Mouse (Mus musculus) left cerebral cortex, adult 6 months (tissue): Measurements from ENCODE around the gene BC048679. TPM values are rescaled to one million over a fixed set of nuclear protein-coding genes. Genes with fewer than 3 reads are reported as not detected.

Experiments
- long read RNA-seq, 2 experiments: library from polyadenylated mRNA; unstranded; transcript quantifications; one replicate each; pipeline ENCODE4 v2.0.0; 2019 to 2020
- polyA plus RNA-seq: library from polyadenylated mRNA; unstranded; fragments of <200 nt; fragmentation: Nextera tagmentation; gene quantifications from 2 replicates; pipeline ENCODE4 v1.2.3, GENCODE M21; 2021

Gene BC048679
- not detected in 2 replicates for polyA plus RNA-seq
- long read RNA-seq, experiment 1, result 0 reads
- long read RNA-seq, experiment 2, result 0 reads

DNA sequence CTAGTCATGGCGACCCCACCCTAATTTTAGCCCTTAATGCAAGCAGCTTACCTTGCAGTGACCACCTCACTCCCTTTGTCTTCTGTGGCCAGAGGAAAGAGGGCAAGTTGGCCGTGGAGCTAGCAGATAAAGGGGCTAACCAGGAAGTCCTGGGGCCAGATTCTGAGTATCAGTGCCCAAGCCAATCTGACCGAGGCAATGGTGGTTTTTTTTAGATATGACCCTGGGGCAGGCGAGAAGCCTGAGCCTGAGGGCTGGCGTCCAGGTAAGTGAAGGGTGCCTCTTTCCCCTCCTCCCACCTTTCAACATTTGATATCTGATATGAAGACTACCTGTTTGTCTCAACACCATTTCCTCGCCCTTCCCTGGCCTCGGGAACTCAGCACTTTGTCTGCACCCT is at the start of gene BC048679:
Gene BC048679, minus strand, starts transcription at position 101 of the 400 bp plus-strand sequence.

DNA sequence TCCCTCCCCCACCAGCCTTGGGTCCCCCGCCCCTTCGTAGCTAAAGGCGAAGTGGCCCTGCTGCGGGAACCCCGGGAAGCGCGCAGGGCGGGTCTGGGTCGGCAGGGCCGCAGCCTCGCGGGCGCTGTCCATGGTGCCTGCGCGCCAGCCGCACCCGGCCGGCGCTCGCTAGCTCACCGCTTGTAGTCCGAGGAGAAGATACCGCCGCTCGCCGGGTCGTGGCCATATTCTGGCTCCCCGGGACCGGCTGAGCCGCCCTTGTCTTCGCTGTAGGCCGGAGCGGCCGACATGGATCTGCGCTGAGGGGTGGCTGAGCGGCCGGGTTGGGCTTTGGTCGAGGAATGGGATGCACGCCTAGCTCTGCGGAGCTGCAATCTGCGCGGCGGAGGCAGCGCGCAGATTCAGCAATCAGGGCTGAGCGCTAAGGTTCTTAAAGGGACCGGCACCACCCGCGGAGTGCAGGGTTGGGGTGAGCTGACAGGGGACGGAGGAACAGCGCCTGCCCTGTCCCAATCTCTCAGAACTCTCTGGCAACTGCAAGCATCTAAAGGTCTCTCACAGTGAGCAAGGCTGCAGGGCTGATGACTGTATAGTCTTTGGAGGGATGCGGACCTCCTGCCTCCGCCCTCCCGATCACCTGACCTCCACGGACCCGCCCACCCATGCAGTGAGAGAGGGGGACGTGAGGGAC is 4.6 kb downstream of the BC048679 start, which contains the start of gene Ap3b2:
Gene Ap3b2, minus strand, starts transcription at position 595 of the 691 bp plus-strand sequence.

DNA sequence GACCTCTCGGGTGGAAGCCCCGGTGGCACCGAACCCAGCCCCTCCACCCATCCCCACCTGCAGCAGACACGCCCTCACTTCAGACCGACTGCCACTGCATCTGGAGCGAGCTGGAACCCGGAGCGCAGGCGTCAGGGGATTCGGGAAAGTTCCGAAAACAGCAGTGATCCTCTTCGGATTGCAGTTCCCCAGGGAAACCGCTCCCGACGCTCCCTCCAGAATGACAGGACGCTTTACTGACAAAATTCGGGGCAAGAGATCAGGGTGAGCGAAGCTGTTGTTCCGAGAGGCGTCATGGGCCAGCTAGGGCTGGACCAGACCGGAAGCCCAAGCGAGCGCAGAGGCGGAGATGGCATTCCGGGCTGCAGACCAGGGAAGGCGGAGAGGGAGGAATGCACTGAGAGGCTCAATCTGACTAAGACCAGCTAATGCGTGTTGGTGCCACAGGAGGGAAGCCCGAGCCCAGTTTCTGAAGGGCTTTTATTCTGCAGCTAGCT is 42.9 kb downstream of the BC048679 start, which contains the start of gene Cpeb1:
Gene Cpeb1, minus strand, starts transcription at position 311 of the 497 bp plus-strand sequence.

Other genes starting within 250 kb of the BC048679 start
- 2,131 and 2,206 TPM in 2 replicates for gene Rps17, start 153.0 kb downstream of the BC048679 start, polyA plus RNA-seq
- 22.7 and 26.6 TPM in 2 replicates for gene Cpeb1, start 42.8 kb downstream of the BC048679 start, polyA plus RNA-seq
- 49.0 and 53.9 TPM in 2 replicates for gene Ap3b2, start 4.4 kb downstream of the BC048679 start, polyA plus RNA-seq
- gene Fsd2, start 68.7 kb upstream of the BC048679 start, polyA plus RNA-seq, result 0.10 and 0.27 TPM in 2 replicates
- gene Whamm, start 73.0 kb upstream of the BC048679 start, polyA plus RNA-seq, result 2.3 and 5.4 TPM in 2 replicates
- gene Homer2, start 209.2 kb upstream of the BC048679 start, polyA plus RNA-seq, result 21.8 and 51.4 TPM in 2 replicates